Mouse (Mus musculus): ENCODE results near the gene Ormdl3.
"Not testable (repeated sequence)": the region's sequence is repeated elsewhere in the genome, so short reads cannot be mapped to it uniquely, and the experiment has no call there.

Ormdl3 gene

DNA sequence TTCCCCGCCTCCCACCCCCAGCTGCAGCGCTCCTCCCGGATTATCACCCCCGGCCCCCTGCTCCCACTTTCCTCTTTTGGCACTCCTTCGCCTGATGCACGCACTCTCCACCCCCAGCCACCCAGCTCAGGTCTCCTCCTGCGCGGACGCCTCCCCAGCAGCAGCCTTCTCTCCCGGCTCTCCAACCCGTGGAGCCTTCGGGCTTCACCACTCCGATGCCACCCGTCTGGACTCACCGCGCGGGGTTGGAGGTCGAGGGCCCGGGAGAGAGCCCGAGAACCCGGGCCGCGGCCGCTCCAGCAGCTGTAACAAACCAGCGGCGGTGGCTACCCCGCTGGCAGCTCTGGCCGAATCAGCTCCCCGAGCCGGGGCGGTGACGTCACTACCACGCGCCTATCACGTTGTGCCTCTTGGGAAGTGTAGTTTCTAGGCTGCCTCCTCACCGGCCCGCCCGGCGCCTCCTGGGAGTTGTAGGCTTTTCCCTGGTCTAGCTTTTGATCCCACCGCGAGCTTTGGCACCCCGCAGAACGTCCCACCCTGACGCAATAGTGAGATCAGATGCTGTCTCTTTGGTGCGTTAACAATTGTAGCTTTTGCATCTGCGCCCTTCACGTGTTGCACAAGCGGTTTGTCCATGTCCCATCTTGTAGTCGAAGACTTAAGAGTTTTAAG is at the start of gene Ormdl3:
Gene Ormdl3, minus strand, starts transcription at position 477 of the 672 bp plus-strand sequence.
- peak; percentile 95 for DNase-seq (ENCODE audit: low read depth)

DNA sequence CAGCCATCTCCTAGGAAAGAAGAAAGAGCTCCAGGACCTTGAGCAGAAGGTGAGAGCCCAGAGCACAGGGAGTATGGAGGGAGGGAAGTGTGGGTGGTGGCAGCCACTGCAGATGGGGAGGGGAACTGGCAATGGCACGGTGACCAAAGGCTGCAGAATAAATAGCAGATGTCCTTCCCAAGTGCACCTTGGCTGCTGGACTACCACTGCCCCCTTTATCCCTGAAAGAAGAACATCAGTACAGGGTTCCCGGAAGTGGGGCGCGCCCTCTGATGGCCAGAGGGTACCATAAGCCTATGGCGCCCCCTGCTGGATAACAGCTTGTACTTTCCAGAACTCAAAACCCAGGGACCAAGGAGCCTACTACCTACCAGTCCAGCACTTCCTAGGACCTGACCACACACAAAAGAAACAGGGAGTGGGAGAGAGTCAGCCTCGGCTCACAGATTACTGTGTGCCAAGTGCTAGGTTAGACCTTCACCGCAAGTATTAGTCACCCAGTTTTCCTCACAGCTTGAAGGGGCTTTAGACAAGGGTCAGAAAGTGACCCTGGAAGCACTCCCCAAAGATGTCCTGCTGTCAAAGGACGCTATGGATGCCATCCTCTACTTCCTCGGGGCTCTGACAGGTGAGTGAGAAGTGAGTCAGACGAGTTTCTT is 48.3 kb upstream of the Ormdl3 start:
- peak; percentile 65 for DNase-seq (ENCODE audit: low read depth)

DNA sequence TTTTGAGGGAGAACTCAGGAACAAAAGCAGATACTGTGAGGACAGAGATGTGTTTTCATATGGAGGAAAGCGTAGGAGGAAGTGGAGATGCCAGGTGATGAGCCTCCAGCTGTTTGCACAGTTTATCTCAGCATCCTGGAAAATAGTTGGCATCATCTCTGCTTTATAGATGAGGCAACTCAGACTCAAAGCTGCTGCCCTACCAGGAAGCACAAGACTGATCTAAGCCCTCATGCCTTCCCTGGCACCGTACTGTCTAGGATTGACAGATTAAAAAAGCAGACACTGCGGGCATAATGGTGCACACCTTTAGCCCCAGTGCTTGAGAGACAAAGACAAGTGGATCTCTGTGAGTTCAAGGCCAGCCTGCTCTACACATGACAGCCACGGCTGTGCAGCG is 43.5 kb upstream of the Ormdl3 start:
- DNase-seq (ENCODE audit: low read depth), result no peak

DNA sequence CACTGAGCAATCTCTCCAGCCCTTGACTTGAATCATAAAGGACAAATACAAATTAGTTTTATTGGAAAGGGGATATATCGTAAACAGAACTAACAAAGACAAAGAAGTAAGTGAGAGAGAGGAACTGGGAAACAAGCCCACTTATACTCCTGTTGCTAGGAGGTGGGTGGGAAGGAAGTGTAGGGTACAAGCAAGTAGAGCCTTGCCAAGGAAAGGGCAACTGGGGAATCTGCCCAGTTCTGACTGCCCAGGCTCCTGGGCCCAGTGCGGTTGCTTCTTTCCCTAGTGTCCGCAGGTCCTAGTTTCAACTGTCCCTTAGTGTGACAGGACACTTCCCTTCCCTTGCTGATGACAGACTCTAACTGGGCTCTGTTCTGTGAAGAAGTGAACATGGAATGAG is 41.5 kb upstream of the Ormdl3 start:
- DNase-seq (ENCODE audit: low read depth), result no peak

DNA sequence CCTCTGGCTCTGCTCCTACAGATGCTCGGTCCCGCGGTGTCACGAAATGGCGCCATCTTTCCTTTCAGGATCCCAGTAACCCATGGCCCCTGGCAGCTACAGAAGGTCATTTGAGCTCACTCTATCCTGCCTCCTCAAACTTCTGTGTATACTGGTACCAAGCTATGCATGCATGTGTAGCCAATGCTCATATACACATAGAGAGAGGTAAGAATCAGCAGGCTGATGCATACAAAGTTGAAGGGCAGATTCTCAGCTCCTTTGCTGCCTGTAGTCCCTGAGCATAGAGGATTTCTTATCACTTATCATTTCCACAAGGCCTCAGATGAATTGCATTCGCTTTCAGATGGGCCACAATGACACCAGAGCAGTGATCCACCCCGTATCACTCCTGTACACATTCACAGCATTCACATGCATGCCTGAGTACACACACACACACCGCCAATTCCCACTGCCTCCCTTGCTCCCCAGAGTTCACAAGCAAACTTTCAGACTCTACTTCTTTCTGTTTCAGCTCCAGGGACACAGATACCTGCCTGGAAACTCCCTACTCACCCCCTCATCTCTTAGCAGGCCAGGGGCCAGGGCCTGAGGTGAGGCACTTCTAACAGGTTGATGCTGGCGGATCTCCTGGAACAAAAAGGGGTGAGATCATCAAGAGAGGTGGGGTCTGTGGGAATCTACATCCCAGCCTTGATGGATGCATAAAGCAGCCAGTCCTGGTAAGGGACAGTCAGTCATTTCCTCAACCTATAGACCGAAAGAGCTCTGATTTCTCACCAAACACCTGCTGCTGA is 38.6 kb upstream of the Ormdl3 start, which contains the start of the genes Gm12355 and Gsdma3:
Gene Gm12355, minus strand, starts transcription at position 51 of the 800 bp plus-strand sequence.
Gene Gsdma3, plus strand, starts transcription at position 750 of the 800 bp plus-strand sequence.
- no peak for DNase-seq (ENCODE audit: low read depth)

DNA sequence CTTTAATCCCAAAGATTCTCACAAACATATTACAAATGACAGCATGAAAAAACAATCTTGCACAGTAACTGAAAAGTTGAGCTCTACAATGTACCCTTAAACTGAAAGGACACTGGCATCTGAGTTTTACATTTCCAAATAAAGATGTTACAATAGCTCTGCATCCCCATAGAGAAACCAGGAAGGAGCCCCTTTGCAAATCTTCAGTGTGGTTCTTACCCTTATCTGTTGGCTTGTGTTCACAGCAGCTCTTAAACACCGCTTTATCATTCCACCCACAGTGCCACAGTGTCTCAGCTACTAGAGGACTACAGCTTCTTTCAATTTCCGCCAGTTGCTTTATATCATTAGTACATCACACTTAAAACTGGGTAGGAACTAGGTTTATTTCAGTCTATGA is 37.2 kb upstream of the Ormdl3 start:
- not testable (repeated sequence) for DNase-seq (ENCODE audit: low read depth)

DNA sequence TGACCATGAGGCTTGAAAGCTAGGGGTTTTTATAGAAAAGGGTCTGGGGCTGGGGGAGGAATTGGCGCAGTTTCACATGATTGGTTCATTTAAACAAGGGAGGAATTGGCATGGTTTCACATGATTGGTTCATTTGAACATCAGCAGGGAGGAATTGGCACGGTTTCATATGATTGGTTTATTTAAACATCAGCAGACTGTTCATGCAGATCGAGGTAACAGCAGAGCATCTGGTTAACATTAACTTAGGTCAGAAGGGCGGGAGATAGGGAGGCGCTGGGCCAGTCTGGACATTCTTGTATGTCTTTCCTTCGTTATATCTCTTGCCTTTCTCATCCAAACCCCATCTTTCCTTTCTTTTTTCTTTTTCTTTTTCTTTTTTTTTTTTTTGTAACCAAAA is 36.8 kb upstream of the Ormdl3 start:
- DNase-seq (ENCODE audit: low read depth), result not testable (repeated sequence)

DNA sequence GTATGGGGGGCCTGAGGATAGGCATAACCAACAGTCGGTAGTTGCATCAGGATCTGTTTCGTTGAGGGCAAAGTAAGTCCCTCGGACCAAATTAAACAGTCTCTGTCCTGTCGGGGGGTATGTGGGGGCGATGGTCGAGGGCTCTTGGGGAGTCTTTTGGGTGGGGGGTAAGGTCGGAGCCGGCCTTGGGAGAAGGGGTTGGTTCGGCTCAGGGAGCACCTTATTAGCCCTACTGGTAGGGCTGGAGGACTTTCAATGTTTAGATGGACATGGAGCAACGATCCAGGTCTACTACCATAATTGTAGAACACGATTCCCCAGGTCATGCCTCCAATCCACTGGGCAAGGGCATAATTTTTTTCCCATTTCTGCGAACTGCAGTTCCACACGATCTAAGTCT is 33.6 kb upstream of the Ormdl3 start:
- DNase-seq (ENCODE audit: low read depth), result no peak

DNA sequence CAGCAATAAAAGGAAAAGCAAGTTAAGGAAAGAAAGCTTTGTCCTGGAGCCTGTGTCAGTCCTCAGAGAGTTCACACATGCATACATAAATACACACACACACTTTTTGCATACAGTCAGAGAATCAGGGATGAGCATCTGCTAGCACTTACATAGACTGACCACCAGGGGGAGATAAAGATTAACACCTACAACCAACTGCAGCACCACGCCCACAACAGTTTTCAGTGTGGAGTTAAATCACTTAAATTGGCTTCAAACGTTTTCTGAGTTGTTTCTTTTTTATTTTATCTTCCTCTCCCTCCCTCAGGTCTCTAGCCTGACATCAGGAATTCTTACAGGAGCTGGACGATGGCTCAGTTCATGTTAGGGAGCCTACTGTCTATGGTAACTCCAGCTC is 19.6 kb upstream of the Ormdl3 start:
- DNase-seq (ENCODE audit: low read depth), result peak; percentile 79

DNA sequence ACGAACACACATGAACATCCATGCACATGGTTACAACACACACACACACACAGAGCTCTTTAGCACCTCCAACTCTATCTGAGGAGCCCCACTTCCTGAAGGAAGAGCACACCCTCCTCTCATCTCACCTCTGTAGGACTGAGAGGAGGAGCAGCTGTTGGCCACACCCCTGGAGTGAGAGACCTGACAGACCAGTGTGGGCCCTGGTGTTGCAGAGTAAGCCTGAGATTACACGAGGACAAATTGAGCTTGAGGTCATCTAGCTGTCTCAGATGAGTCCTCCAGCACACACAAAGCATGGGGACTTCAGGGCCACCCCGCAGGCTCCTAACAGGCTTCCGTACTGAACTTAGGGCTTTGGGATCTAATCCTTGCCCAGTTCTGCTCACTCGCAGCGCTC is 17.7 kb upstream of the Ormdl3 start:
- peak; percentile 1 for DNase-seq (ENCODE audit: low read depth)

DNA sequence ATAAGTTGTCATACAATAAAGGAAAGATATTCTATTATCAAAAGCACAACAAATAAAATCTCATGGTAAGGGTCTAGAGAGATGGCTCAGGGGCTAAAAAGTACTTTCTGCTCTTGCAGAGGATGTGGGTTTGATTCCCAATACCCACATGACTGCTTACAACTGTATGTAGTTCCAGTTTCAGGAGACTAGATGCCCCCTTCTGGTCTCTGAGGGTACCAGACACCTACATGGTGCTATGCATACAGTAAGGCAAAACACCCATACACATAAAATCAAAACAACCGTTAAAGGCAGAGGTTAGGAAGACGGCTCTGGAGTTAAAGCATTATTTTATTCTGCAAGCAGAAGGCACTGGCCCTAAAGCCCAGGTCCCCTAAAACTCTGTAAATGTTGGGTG is 16.8 kb upstream of the Ormdl3 start:
- DNase-seq (ENCODE audit: low read depth), result peak; percentile 21

DNA sequence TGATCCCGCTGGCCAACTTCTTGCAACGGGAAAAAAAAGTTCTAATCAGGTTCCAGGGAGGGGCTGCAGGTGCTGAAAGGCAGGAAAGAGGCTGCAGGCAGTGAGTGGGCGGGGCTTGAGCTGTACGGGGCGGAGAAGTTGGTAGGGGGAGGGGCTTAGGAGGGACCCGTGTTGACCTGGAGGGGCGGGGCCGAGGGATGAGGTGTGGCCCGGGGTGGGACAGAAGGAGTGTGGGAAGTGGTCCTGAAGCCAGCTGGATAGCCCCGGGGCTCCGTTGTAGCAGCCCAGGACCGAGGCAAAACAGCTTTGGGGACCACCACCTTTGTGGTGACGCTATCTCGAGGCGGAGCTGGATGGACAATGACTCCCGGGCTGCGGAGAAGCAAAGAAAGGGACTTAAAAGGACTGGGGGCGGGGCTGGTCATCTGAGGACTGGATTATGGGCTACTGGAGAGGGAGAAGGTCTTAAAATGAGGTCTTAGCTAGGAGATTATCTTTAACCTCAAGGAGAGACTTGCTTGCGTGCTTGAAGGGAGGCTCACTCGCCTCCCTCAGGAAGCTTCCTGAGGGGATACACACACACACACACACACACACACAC is 15.0 kb upstream of the Ormdl3 start:
- peak; percentile 40 for DNase-seq (ENCODE audit: low read depth)

DNA sequence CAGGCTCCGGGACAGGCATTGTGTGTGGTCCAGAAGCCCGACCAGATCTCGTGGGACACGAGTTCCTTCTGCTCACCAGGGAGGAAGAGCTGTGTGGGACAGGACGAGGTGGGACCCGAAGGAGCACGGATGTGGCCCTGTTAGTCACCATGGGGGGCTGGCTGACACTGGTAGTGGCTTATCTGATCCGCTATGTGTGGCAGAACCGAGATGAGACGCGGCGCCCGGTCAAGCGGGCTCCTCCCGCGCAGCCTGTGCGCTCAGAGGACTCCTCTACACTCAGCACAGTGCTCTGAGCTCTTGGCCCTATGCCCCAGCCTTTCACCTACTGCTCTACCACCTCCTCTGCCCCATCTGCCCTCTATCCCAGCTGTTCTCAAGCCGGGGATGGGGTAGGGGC is 12.1 kb upstream of the Ormdl3 start:
- DNase-seq (ENCODE audit: low read depth), result no peak

DNA sequence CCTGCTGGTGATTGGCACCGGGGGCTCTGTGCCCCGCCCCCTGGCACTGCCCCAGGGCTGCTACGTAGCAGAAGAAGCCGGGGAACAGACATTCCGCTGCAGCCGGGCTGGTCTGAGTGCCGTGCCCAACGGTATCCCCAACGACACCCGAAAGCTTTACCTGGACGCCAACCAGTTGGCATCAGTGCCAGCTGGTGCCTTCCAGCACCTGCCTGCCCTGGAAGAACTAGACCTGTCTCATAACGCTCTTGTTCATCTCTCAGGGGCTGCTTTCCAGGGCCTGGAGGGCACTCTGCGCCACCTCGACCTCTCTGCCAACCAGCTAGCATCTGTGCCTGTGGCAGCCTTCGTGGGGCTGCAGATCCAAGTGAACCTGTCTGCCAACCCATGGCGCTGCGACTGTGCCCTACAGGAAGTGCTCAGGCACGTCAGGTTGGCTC is 11.7 kb upstream of the Ormdl3 start:
- DNase-seq (ENCODE audit: low read depth), result no peak

DNA sequence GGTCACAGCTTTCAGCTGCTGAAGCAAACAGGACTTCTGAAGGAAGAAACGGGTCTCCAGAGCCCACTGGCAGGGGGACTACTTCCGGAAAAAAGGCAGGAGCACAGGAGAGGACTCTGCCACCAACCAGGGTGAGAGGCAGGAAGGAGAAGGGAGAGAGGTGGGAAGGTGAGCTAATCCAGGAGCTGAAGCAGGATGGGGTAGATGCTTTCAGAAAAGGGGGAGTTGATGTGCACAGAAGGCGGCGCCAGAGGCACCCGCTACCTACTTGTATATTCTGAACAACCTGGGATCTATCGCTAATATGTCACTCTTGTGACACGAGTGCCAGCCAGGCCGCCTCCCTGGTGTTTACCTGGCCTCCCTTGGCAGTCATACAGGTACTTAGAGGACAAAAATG is 10.8 kb upstream of the Ormdl3 start, which contains the start of gene Lrrc3c:
Gene Lrrc3c, plus strand, starts transcription at position 301 of the 400 bp plus-strand sequence.
- DNase-seq (ENCODE audit: low read depth), result no peak

DNA sequence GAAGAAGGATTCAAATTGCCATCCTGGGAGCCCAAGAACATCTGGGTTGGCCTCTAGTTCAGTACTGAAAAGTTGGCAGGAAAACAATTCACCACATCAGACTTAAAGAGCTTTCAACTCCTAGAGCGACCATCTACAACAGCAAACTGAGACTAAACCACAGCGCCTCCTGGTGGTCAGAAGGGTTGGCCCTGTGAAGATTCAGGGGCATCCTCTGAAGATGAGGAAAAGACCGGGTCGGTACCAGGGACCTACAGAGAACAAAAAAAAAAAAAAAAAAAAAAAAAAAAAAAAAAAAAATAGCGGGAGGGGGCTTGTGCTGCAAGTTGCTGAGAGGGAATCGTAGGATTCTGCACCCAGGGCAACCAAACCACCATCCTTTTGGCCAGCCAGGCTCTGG is 10.2 kb upstream of the Ormdl3 start:
- DNase-seq (ENCODE audit: low read depth), result peak; percentile 94

DNA sequence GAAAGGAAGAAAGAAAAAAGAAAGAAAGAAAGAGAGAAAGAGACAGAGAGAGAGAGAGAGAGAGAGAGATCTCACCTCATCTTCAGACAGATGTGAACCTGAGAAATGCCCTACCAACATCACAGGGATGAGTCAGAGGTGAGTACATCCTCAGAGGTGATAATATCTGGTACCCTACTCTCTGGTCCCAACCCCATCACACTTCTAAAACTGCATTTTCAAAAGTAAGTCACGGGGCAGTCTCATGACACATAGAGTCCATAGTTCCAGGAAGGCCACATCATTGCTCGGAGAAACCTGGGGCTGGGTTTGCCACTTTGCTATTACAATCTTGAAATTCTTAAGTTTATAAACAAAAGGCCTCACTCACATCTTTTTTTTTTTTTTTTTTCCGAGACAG is 8.8 kb upstream of the Ormdl3 start:
- no peak for DNase-seq (ENCODE audit: low read depth)

DNA sequence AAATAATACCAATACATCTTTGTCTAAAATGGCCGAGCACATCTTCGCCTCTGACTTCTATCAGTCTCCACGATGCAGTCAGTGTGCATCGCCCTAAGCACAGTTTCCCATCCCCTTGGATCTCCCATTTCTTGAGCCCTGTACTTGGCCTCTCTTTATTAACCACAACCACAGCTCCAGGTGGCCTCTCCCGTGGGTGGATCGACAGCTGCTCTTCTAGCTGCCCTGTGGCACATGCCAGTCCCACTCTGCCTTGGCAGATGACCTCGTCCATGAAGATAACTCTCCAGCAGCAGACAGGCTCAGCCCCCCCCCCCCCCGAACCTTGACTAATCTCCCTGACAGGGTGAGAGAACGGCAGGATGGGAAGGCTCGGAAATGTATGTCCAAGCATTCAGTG is 8.3 kb upstream of the Ormdl3 start:
- DNase-seq (ENCODE audit: low read depth), result no peak

DNA sequence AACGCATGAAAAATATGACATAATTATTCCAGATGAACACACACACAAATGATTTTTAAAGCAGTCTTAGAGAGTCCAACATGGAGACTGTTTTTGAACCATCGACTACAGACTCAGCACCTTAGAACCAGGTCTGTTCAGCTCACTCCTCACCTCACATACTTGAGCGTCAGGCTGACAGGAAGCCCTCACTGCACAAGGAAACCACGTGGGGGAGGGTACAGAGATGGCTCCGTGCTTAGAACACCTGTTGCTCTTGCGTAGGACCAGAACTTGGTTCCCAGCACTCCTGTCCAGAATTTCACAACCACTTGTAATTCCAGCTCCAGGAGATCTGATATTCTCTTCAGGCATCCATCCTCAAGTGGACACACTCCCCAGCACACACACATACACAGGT is 7.9 kb upstream of the Ormdl3 start:
- peak; percentile 55 for DNase-seq (ENCODE audit: low read depth)

DNA sequence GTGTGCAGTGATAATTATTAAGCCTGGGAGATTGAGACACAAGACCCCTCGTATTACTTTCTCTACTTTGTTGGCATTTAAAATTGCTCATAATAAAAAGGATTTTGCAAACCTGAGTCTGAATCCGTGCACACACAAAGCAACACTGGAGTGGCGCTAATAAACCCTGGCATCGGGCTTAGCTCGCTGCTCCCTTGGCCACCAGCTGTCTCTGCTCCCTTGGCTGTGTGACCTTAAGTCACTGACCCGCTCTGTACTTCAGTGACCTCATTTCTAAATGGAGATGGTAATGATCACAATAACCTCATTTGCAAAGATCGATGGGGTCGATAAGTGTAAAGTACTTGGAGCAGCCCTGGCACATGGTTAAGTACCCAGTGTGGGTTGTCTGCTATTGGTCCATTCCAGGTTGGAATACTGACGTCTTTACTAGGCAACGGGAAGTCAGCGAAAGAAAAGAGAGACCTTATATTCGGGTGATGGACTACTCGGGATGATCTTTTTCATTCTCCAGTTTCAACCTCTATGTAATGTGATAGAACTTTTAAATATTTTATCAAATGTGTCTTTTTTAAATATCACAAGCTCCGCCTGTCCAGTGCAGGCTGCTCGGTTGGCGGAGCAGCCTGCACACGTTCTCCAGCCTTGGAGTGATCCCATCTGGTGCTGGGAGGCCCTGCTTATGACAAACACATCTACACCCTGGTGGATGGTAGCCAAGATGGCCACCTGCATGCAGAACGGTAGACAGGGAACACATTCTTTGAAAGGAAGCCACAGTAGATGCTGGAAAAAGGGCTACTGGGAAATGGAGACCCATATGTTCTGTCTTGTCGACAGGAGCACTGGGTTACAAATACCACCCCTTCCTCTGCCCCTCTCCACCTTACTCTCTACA is 3.6 kb upstream of the Ormdl3 start:
- no peak for DNase-seq (ENCODE audit: low read depth)

DNA sequence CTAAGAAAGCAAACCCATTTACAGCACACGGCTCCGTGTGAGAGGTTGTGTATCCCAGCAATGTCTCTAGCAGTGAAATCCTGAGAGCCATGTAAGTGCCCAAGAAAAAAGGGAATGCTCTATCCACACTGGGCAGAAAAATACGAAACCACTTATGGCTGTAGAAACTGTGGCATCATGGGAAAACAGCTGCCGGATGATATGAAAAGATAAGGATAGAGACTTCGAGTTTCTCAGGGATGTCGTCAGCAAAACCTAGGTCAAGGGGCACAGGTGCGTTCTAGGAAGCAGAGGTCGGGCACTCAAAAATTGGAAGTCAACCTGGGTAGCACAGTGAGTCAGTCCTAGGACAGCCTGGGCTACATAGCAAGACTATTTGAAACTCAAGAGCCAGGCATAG is 2.1 kb upstream of the Ormdl3 start:
- DNase-seq (ENCODE audit: low read depth), result no peak
